Mouse (Mus musculus) bone marrow macrophage, adult 2 months (primary cell): ENCODE results near the gene P2ry14.

Source experiments
- CTCF ChIP-seq: IDR thresholded peaks from 2 replicates; pipeline ENCODE4 v1.5.1; 2012; ENCODE audit warnings: low read depth, mild to moderate bottlenecking, low read length, moderate library complexity
- POLR2A ChIP-seq: IDR thresholded peaks from 2 replicates; pipeline ENCODE4 v1.6.1; 2012; ENCODE audit warnings: mild to moderate bottlenecking, low read depth, low read length, borderline replicate concordance

- no peak for TF ChIP-seq CTCF
- no peak for TF ChIP-seq POLR2A
These were observed 17.3 kb downstream of the P2ry14 start for GRCm38 (mm10) chr3:59135911-59136653.
